Mouse (Mus musculus) testis, adult 2 months (tissue): ENCODE results near the gene Rnf220. TPM values are rescaled to one million over a fixed set of nuclear protein-coding genes. Genes with fewer than 3 reads are reported as not detected.

ENCODE experiments used
- H3K27ac ChIP-seq: fragments of 200-500 bp; 2 replicates; pipeline ENCODE4 v1.5.1; 2012; ENCODE audit warnings: low read depth, low read length; ENCODE audit not compliant: control insufficient read depth, insufficient read depth
- H3K27me3 ChIP-seq: fragments of 200-500 bp; 2 replicates; pipeline ENCODE4 v1.6.1; 2012; ENCODE audit warnings: mild to moderate bottlenecking, low read length, moderate library complexity; ENCODE audit not compliant: control insufficient read depth, insufficient read depth
- H3K36me3 ChIP-seq: fragments of 200-500 bp; 2 replicates; pipeline ENCODE4 v1.6.1; 2012; ENCODE audit warnings: mild to moderate bottlenecking, low read length; ENCODE audit not compliant: control insufficient read depth, insufficient read depth
- H3K4me1 ChIP-seq: fragments of 200-500 bp; 2 replicates; pipeline ENCODE4 v1.6.1; 2012; ENCODE audit warnings: low read length; ENCODE audit not compliant: control insufficient read depth, insufficient read depth
- H3K4me3 ChIP-seq: fragments of 200-500 bp; 2 replicates; pipeline ENCODE4 v1.5.1; 2012; ENCODE audit warnings: low read depth, mild to moderate bottlenecking, low read length, moderate library complexity, mixed read lengths; ENCODE audit not compliant: control insufficient read depth
- CTCF ChIP-seq: fragments of 200-500 bp; IDR thresholded peaks from 2 replicates; pipeline ENCODE4 v1.5.1; 2012; ENCODE audit warnings: low read depth, mild to moderate bottlenecking, inconsistent platforms, low read length, moderate library complexity; ENCODE audit not compliant: control insufficient read depth, insufficient read depth, insufficient replicate concordance
- POLR2A ChIP-seq: fragments of 200-500 bp; IDR thresholded peaks from 2 replicates; pipeline ENCODE4 v1.6.1; 2012; ENCODE audit warnings: low read depth, mild to moderate bottlenecking, inconsistent platforms, low read length, moderate library complexity; ENCODE audit not compliant: control insufficient read depth
- polyA plus RNA-seq: library from polyadenylated mRNA; depleted of rRNA; stranded (reverse); fragments of >200 nt; gene quantifications from 2 replicates; pipeline ENCODE4 v1.2.3, GENCODE M21; 2012

Rnf220 gene
- polyA plus RNA-seq, 1 experiment, result 146 TPM

DNA sequence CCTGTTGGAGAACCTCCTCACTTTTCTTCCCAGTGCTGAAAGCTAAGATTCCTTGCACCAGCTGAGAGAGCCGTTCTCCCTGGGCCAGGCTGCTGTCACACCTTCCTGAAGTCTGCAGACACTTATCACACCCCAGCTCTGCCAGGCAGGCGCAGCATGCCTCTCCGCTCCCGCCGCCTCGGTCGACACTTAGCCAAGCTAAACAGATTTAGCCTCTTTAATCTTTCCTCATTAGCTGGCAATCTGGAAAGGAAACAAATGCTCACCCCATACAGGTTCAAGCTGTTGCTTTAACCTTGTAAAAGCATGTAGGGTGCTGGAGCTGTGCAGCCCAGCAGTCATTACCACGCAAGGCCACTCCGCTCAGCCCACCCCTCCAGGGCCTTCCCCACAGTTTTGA lies 90.9 kb downstream of the Rnf220 start:
- H3K27ac ChIP-seq, result no peak overlapping the region
- H3K4me3 ChIP-seq, result no peak overlapping the region
- no peak for TF ChIP-seq POLR2A
- TF ChIP-seq CTCF, result no peak
- H3K36me3 ChIP-seq, result no peaks in the 10 kb centered on the region
- H3K4me1 ChIP-seq, result no peaks in the 10 kb centered on the region
- no peaks in the 10 kb centered on the region for H3K27me3 ChIP-seq

DNA sequence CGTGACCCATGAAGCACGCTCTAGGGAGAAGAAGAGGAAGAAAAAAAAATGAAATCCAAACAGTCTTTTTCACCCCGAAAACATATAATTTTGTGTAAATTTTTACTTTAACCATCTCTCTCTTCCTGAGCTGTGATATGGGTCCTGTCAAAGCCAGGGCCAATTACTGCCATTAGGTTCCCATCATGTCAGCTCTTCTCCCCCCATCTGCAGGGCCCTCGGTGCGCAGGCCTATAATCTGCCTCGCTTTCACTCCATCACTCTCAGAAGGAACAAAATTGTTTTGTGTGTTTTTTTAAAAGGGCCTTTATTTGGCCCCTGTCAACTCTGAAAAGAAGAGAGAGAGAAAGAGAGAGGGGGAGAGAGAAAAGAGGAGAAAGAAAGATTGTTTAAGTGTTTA lies 91.6 kb downstream of the Rnf220 start:
- H3K4me3 ChIP-seq, result no peak overlapping the region
- H3K27me3 ChIP-seq, result no peaks in the 10 kb centered on the region
- H3K27ac ChIP-seq, result no peak overlapping the region
- H3K36me3 ChIP-seq, result no peaks in the 10 kb centered on the region
- TF ChIP-seq POLR2A, result no peak
- no peak for TF ChIP-seq CTCF
- H3K4me1 ChIP-seq, result no peaks in the 10 kb centered on the region

DNA sequence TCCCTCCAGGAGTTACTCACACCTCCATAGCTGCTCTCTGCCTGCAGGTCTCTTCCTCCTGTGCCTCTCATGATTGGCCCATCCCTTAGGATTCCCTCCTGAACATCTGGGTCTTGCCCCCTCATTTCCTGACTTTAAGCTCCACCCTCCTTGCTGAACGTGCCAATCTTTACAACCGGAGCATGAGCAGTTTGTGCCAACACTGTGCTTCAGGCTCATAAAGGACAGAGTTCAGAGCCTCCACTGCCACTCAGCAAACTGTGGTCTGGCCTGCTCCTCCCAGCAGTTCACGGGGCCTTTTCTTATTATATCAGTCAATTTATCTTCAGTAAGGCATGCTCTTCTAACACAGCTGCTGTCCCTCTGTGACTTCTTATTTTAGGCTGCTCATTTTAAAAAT lies 93.4 kb downstream of the Rnf220 start:
- no peak for TF ChIP-seq CTCF
- TF ChIP-seq POLR2A, result no peak
- Histone ChIP-seq H3K27ac (no peak overlapping the region), H3K4me1 (no peaks in the 10 kb centered on the region), H3K36me3 (no peaks in the 10 kb centered on the region), H3K4me3 (no peak overlapping the region), H3K27me3 (no peaks in the 10 kb centered on the region)

DNA sequence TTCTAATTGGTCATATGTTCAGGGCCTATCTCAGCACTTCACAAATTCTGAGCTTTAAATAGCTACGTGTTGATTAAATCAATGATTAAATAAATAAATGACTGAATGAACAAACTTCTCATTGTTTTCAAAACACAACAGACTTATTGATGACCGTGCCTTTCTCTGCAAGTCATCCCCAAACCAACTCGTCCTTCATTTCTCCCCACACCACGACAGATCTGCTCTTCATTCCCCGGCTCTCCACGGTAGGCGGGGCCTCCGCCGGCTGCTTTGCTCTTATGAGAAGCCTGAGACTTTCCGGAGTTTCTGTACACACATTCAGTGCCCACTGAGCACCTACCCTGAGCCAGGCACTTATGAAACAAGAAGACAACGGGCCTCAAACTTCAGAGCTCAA lies 99.7 kb downstream of the Rnf220 start:
- no peaks in the 10 kb centered on the region for H3K27me3 ChIP-seq

DNA sequence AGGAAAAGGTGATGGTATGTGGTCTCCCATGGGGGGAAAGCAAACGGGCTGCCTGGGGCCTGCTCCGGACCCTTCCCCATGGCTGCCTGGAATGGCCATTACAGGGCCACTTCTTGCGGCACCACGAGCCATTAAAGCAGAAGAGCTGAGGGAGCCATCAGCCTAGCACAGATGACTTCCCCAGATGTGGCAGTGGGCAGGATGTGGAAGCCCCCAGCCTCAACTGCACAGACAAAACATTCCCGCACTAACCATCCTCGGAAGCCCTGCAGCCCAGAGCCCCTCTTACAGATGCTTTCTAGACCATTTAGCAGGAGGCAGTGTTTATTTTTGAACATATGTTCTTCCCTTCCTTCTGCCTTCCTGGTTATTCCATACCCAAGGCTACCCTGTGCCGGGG lies 103.8 kb downstream of the Rnf220 start:
- H3K36me3 ChIP-seq, result no peaks in the 10 kb centered on the region
- H3K27ac ChIP-seq, result no peak overlapping the region
- H3K4me1 ChIP-seq, result peaks cover 3% of the 10 kb centered on the region; the same call in 1 of the 2 replicates
- TF ChIP-seq POLR2A, result no peak
- no peak for TF ChIP-seq CTCF
- H3K27me3 ChIP-seq, result no peaks in the 10 kb centered on the region
- H3K4me3 ChIP-seq, result no peak overlapping the region

More for the DNA sequence above, 99.7 kb downstream of the Rnf220 start:
- H3K4me3 ChIP-seq, result no peak overlapping the region
- no peak overlapping the region for H3K27ac ChIP-seq
- H3K4me1 ChIP-seq, result no peaks in the 10 kb centered on the region; the same call in 1 of the 2 replicates
- TF ChIP-seq POLR2A, result no peak
- no peak for TF ChIP-seq CTCF
- no peaks in the 10 kb centered on the region for H3K36me3 ChIP-seq

DNA sequence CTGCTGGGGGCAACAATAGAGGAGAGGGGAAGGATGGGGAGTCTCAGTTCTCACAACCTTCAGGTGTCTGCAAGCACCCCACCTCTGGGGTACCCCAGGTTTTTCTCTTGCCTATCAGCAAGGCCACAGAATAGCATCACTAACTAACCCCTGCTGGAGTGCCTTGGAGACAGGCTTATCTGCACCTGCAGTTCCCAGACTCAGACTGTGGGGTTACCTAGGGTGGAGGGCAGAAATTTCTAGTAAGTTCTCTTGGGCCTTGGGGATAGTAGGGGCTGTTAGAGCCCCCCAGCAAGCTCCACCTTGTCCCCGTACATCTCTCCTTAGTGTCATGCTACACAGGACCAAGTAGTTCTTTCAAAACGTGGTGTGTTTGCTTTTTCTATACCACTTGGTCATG lies 104.5 kb downstream of the Rnf220 start:
- no peak for TF ChIP-seq POLR2A
- TF ChIP-seq CTCF, result no peak
- peaks cover 3% of the 10 kb centered on the region; the same call in 1 of the 2 replicates for H3K4me1 ChIP-seq
- no peaks in the 10 kb centered on the region for H3K36me3 ChIP-seq
- no peaks in the 10 kb centered on the region for H3K27me3 ChIP-seq
- H3K27ac ChIP-seq, result no peak overlapping the region
- H3K4me3 ChIP-seq, result no peak overlapping the region

DNA sequence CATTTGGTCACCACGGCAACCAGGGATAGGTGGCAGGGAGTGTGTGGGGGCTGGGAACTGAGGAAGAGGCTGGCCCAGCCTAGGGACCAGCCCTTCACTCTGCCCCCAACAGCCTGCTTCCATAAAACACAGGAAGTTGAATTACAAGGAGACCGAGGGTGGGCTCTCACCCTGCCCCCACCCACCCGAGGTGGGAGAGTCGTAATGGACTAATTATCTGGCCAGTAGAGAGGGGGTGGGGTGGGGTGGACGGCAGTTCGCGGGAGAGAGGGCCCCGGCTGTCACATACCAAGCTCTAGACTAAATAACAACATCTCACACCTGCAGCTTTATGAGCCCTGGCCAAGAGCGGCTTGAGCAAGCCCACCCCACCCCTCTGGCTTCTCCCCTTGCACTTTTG lies 104.9 kb downstream of the Rnf220 start:
- Histone ChIP-seq H3K27ac (no peak overlapping the region), H3K36me3 (no peaks in the 10 kb centered on the region)

DNA sequence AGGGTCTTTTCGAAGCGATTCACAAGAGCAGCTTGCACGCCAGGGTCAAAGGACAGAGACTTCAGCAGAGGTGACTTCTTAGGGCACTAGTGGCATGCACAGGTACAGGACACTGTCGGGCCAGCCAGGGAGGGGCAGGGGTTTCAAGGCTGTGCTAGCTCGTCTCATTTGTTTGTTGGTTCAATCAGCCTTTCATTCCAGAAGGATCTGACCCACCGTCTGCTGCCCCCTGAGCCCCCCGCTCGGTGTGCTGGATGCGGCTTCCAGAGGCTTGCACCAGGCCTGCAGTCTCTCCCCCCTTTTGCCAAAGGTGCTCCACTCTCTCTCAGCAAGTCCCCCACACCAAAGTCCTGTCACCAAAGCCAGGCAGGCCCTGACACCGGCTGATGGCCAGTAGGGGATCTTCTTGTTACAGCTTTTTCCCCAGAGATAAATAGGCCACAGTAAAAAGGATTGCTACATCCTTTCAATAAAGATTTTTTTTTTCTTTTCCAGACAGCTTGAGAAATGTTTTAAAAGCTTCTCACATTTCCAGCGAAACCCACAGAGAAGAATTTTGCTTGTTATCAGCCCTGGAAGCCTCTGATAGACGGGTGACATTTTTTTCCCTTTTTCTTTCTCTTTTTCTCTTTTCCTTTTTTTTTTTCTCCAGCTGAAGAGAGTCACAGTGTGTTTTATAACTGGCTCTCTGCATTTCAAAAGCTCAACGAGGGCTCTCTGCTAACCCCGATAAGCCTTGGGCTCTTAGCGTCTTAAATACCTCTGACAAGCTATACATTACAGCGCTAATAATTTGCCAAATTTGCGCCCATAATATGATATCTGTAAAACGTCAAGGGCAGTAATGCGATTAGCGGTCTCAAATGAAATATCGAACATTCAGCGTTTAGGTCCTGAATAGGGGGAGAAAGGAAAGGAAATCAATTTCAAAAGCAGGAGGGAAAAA lies 105.7 kb downstream of the Rnf220 start:
- peaks cover 3% of the 10 kb centered on the region; the same call in 1 of the 2 replicates for H3K4me1 ChIP-seq
- no peak overlapping the region for H3K4me3 ChIP-seq
- no peak overlapping the region for H3K27ac ChIP-seq
- no peaks in the 10 kb centered on the region for H3K27me3 ChIP-seq
- TF ChIP-seq POLR2A, result no peak
- no peak for TF ChIP-seq CTCF
- H3K36me3 ChIP-seq, result no peaks in the 10 kb centered on the region

More for the DNA sequence above, 104.9 kb downstream of the Rnf220 start:
- peaks cover 3% of the 10 kb centered on the region; the same call in 1 of the 2 replicates for H3K4me1 ChIP-seq
- no peak for TF ChIP-seq POLR2A
- TF ChIP-seq CTCF, result no peak
- H3K4me3 ChIP-seq, result no peak overlapping the region
- H3K27me3 ChIP-seq, result no peaks in the 10 kb centered on the region
